Mouse (Mus musculus) liver, embryonic 12.5 days (tissue): ENCODE measurements around the gene Nup35. TPM values are rescaled to one million over a fixed set of nuclear protein-coding genes. Genes with fewer than 3 reads are reported as not detected.

Source experiments
- ATAC-seq: fragments of 200-750 bp; cut with Nextera tagmentation; 2 replicates; pipeline ENCODE4 v1.8.0; 2017; ENCODE audit warnings: moderate number of reproducible peaks, mild to moderate bottlenecking, moderate library complexity
- H3K27ac ChIP-seq: fragments of 300-500 bp; sonication (generic); 2 replicates; pipeline ENCODE4 v1.5.1; 2016; ENCODE audit warnings: mild to moderate bottlenecking
- H3K27me3 ChIP-seq: fragments of 300-500 bp; sonication (generic); replicated peaks from 2 replicates; pipeline ENCODE4 v1.6.1; 2016; ENCODE audit warnings: mild to moderate bottlenecking, moderate library complexity
- H3K36me3 ChIP-seq: fragments of 300-500 bp; sonication (generic); 2 replicates; pipeline ENCODE4 v1.6.1; 2016; ENCODE audit warnings: mild to moderate bottlenecking, moderate library complexity
- H3K4me1 ChIP-seq: fragments of 300-500 bp; sonication (generic); 2 replicates; pipeline ENCODE4 v1.6.1; 2016
- H3K4me2 ChIP-seq: fragments of 300-500 bp; sonication (generic); 2 replicates; pipeline ENCODE4 v1.6.1; 2016; ENCODE audit warnings: mild to moderate bottlenecking, moderate library complexity
- H3K4me3 ChIP-seq: fragments of 300-500 bp; sonication (generic); 2 replicates; pipeline ENCODE4 v1.5.1; 2016; ENCODE audit warnings: mild to moderate bottlenecking, moderate library complexity
- H3K9ac ChIP-seq: fragments of 300-500 bp; sonication (generic); 2 replicates; pipeline ENCODE4 v1.6.1; 2016; ENCODE audit warnings: mild to moderate bottlenecking, moderate library complexity
- H3K9me3 ChIP-seq: fragments of 300-500 bp; sonication (generic); replicated peaks from 2 replicates; pipeline ENCODE4 v1.6.1; 2016; ENCODE audit warnings: mild to moderate bottlenecking, moderate library complexity
- WGBS: fragments of 180-500 bp; shearing (Covaris S2); methylation state at CpG from one replicate; pipeline ENCODE4 v1.1.7; 2016; ENCODE audit not compliant: insufficient replicate concordance; 5-methylcytosine and 5-hydroxymethylcytosine counted together
- polyA plus RNA-seq: library from polyadenylated mRNA; unstranded; fragments of >200 nt; fragmentation: Nextera tagmentation; extraction: Ambion mirVana; gene quantifications from 2 replicates; pipeline ENCODE4 v1.2.1, GENCODE M21; 2016

Nup35 gene
- 48.8 and 50.9 TPM in 2 replicates for polyA plus RNA-seq

- under 1% methylated on average over 21 of the region's 21 CpGs for WGBS
These were observed at the start of gene Nup35, which contains the start of gene Dusp19 for GRCm38 (mm10) chr2:80616854-80617737. Gene Nup35 (plus strand): TSS chr2:80617236. Gene Dusp19 (plus strand): TSS chr2:80617045.

GRCm38 (mm10) chr2:80567411-80567810, 49.6 kb upstream of the Nup35 start:
- H3K4me1 ChIP-seq, result peaks cover 3% of the 10 kb centered on the region; the same call in 1 of the 2 replicates
- H3K9me3 ChIP-seq, result no peaks in the 10 kb centered on the region
- H3K9ac ChIP-seq, result no peak overlapping the region
- 84% methylated on average over 4 of the region's 4 CpGs for WGBS
- H3K4me2 ChIP-seq, result no peak overlapping the region
- H3K4me3 ChIP-seq, result no peak overlapping the region
- H3K27ac ChIP-seq, result no peak overlapping the region
- no peaks in the 10 kb centered on the region for H3K27me3 ChIP-seq
- no peak for ATAC-seq
- 0 out of 2 replicates have a peak, but pooled peaks cover 2% of the 10 kb centered on the region for H3K36me3 ChIP-seq

More at GRCm38 (mm10) chr2:80616854-80617737, at the start of gene Nup35, which contains the start of gene Dusp19:
- H3K27ac ChIP-seq, result peak within 1 kb of the TSS; percentile 67
- no peaks in the 10 kb centered on the region for H3K27me3 ChIP-seq
- ATAC-seq, result peak; percentile 100
- H3K9me3 ChIP-seq, result no peaks in the 10 kb centered on the region
- H3K9ac ChIP-seq, result peak within 1 kb of the TSS; percentile 73
- H3K4me1 ChIP-seq, result peaks cover 5% of the 10 kb centered on the region
- no peaks in the 10 kb centered on the region for H3K36me3 ChIP-seq
- H3K4me2 ChIP-seq, result peak within 1 kb of the TSS; percentile 75
- peak within 1 kb of the TSS; percentile 67 for H3K4me3 ChIP-seq

GRCm38 (mm10) chr2:80570656-80571055, 46.4 kb upstream of the Nup35 start:
- no peak for ATAC-seq
- H3K27ac ChIP-seq, result no peak overlapping the region
- WGBS, result 72% methylated on average over 4 of the region's 4 CpGs

GRCm38 (mm10) chr2:80577286-80577685, 39.8 kb upstream of the Nup35 start:
- Histone ChIP-seq H3K4me1 (peaks cover 17% of the 10 kb centered on the region), H3K27me3 (0 out of 2 replicates have a peak, but pooled peaks cover 9% of the 10 kb centered on the region), H3K36me3 (no peaks in the 10 kb centered on the region), H3K4me2 (no peak overlapping the region), H3K9me3 (no peaks in the 10 kb centered on the region), H3K27ac (no peak overlapping the region), H3K9ac (no peak overlapping the region), H3K4me3 (no peak overlapping the region)
- 84% methylated on average over 1 of the region's 1 CpGs for WGBS
- ATAC-seq, result no peak

More at GRCm38 (mm10) chr2:80570656-80571055, 46.4 kb upstream of the Nup35 start:
- Histone ChIP-seq H3K4me3 (no peak overlapping the region), H3K9ac (no peak overlapping the region), H3K9me3 (no peaks in the 10 kb centered on the region), H3K4me2 (no peak overlapping the region), H3K36me3 (0 out of 2 replicates have a peak, but pooled peaks cover 2% of the 10 kb centered on the region), H3K27me3 (no peaks in the 10 kb centered on the region), H3K4me1 (no peaks in the 10 kb centered on the region)

GRCm38 (mm10) chr2:80579253-80579891, 37.7 kb upstream of the Nup35 start:
- Histone ChIP-seq H3K4me2 (peak overlapping the region; percentile 92), H3K9me3 (no peaks in the 10 kb centered on the region), H3K36me3 (no peaks in the 10 kb centered on the region), H3K27me3 (0 out of 2 replicates have a peak, but pooled peaks cover 19% of the 10 kb centered on the region), H3K4me1 (peaks cover 17% of the 10 kb centered on the region), H3K27ac (no peak overlapping the region), H3K4me3 (peak overlapping the region; percentile 86), H3K9ac (no peak overlapping the region)
- ATAC-seq, result no peak
- WGBS, result 20% methylated on average over 6 of the region's 6 CpGs

- peak; percentile 78 for ATAC-seq
- H3K27ac ChIP-seq, result peak overlapping the region; percentile 95
- H3K4me2 ChIP-seq, result peak overlapping the region; percentile 92
- H3K9ac ChIP-seq, result peak overlapping the region; percentile 89
- H3K36me3 ChIP-seq, result no peaks in the 10 kb centered on the region
- under 1% methylated on average over 51 of the region's 65 CpGs for WGBS
- H3K4me1 ChIP-seq, result peaks cover 17% of the 10 kb centered on the region
- H3K9me3 ChIP-seq, result no peaks in the 10 kb centered on the region
- peak overlapping the region; percentile 86 for H3K4me3 ChIP-seq
- peaks cover 26% of the 10 kb centered on the region; the same call in 1 of the 2 replicates for H3K27me3 ChIP-seq
These were observed 36.6 kb upstream of the Nup35 start for GRCm38 (mm10) chr2:80580311-80580961.

GRCm38 (mm10) chr2:80581043-80581711, 35.9 kb upstream of the Nup35 start, which contains the start of gene Nckap1:
Gene Nckap1 (minus strand): TSS chr2:80581380.
- H3K27me3 ChIP-seq, result peaks cover 26% of the 10 kb centered on the region; the same call in 1 of the 2 replicates
- peak; percentile 93 for ATAC-seq
- H3K9me3 ChIP-seq, result no peaks in the 10 kb centered on the region
- under 1% methylated on average over 77 of the region's 88 CpGs for WGBS
- H3K4me2 ChIP-seq, result peak within 1 kb of the TSS; percentile 92
- H3K27ac ChIP-seq, result peak within 1 kb of the TSS; percentile 95
- no peaks in the 10 kb centered on the region for H3K36me3 ChIP-seq
- peak within 1 kb of the TSS; percentile 89 for H3K9ac ChIP-seq
- peak within 1 kb of the TSS; percentile 86 for H3K4me3 ChIP-seq
- peaks cover 17% of the 10 kb centered on the region for H3K4me1 ChIP-seq

- no peaks in the 10 kb centered on the region for H3K9me3 ChIP-seq
- peaks cover 22% of the 10 kb centered on the region; the same call in 1 of the 2 replicates for H3K27me3 ChIP-seq
- no peak overlapping the region for H3K4me2 ChIP-seq
- no peak overlapping the region for H3K9ac ChIP-seq
- 88% methylated on average over 3 of the region's 3 CpGs for WGBS
- H3K36me3 ChIP-seq, result no peaks in the 10 kb centered on the region
- ATAC-seq, result no peak
- peaks cover 17% of the 10 kb centered on the region for H3K4me1 ChIP-seq
- no peak overlapping the region for H3K27ac ChIP-seq
- H3K4me3 ChIP-seq, result no peak overlapping the region
These were observed 34.7 kb upstream of the Nup35 start for GRCm38 (mm10) chr2:80582356-80582755.

GRCm38 (mm10) chr2:80594215-80594918, 22.7 kb upstream of the Nup35 start:
- no peak overlapping the region for H3K4me2 ChIP-seq
- peaks cover 11% of the 10 kb centered on the region for H3K27me3 ChIP-seq
- H3K27ac ChIP-seq, result no peak overlapping the region
- H3K4me1 ChIP-seq, result peaks cover 6% of the 10 kb centered on the region; the same call in 1 of the 2 replicates
- no peak for ATAC-seq
- H3K9ac ChIP-seq, result no peak overlapping the region
- H3K9me3 ChIP-seq, result no peaks in the 10 kb centered on the region
- no peak overlapping the region for H3K4me3 ChIP-seq
- H3K36me3 ChIP-seq, result no peaks in the 10 kb centered on the region
- WGBS, result 57% methylated on average over 4 of the region's 4 CpGs

- whole genome bisulfite sequencing, result 59% methylated on average over 5 of the region's 5 CpGs
- Histone ChIP-seq H3K4me2 (no peak overlapping the region), H3K27ac (no peak overlapping the region), H3K9me3 (no peaks in the 10 kb centered on the region), H3K9ac (no peak overlapping the region), H3K36me3 (no peaks in the 10 kb centered on the region), H3K4me3 (no peak overlapping the region), H3K4me1 (peaks cover 6% of the 10 kb centered on the region; the same call in 1 of the 2 replicates), H3K27me3 (peaks cover 9% of the 10 kb centered on the region; the same call in 1 of the 2 replicates)
- ATAC-seq, result no peak
These were observed 20.1 kb upstream of the Nup35 start for GRCm38 (mm10) chr2:80596960-80597359.
